Mouse (Mus musculus) stomach, postnatal 0 days (tissue): ENCODE results near the gene Gjc1.

Experiments used
- CTCF ChIP-seq: IDR thresholded peaks from 2 replicates; pipeline ENCODE4 v1.5.1; 2016; ENCODE audit warnings: antibody characterized with exemption, low read depth, mild to moderate bottlenecking, moderate library complexity
- EP300 ChIP-seq: optimal IDR thresholded peaks from 2 replicates; pipeline ENCODE3; 2016; ENCODE audit warnings: antibody characterized with exemption

DNA sequence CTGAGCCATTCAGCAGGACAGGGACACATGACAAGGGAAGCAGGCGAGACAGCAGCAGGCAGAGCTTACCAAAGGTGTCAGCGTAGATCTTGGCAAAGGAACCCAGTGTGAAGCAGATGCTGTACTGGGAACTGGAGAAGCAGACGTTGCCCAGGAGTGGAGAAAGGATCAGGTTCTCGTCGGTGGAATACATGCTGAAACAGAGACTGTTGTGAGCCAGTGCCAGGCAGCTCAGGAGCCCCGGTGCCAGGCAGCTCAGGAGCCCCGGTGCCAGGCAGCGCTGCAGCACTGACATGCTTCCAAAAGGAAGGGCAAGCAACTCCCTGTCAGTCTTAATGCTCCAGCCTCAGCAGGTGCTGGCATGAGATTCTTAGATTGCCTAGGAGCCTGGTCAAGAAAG is 40.4 kb upstream of the Gjc1 start:
- TF ChIP-seq CTCF (no peak), EP300 (no peak)
